Mouse (Mus musculus) cerebral cortex, adult 2 months (tissue): Measurements from ENCODE around the gene Alcam.

ENCODE experiments used
- WGBS: fragments of 180-500 bp; shearing (Covaris S2); methylation state at CpG from one replicate; pipeline ENCODE4 v1.1.7; 2018; 5-methylcytosine and 5-hydroxymethylcytosine counted together

The Alcam gene

DNA sequence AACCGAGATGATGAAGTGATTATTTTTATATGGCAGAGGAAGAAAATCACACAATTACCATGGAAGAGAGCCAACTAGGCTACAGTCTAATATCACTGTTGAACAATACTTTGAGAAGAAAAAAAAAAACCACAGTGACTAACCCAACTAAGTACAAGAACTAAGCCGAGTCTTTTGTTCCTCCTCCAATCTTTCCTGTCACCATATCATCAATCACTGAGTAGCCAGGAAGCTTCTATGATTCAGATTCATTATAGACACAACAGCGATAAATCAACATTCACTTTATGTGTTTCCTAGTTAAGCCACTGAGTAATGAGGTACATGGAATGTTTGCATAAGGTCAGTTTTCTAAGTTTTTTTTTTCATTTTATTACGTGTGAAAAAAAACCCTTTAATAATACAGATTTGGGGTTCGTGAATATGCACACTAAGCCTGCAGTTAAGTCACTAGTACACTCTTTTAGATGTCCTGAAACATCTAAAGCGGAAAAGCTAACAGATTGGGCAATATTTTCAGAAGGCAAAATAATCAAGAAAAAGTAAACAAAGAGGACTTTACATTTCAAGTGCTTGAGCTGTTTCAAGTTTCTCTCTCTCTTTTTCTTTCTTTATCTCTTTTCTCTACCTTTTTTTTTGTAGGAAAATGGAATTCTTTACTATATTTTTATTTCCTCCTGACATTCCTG lies 15.5 kb downstream of the Alcam start:
- 78% methylated on average over 6 of the region's 6 CpGs for WGBS

DNA sequence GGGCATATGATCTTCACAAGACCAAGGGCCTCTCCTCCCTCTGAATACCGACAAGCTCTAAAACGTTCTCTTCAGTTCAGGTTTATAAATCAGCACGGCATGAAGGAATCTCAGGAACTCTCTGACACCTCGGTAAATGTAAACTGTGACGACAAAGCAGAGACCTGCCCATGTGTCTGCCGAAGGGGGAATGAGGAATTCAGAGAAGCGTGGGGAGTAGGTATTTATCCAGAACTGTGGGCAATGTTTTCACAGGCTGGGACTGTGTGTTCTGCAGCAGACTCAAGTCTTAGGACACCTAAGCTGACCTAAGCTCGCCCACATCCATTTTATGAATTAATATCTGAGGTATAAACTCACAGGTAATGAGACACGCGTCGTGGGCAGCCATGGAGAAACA lies 20.7 kb downstream of the Alcam start:
- whole genome bisulfite sequencing = 80% methylated on average over 11 of the region's 11 CpGs

DNA sequence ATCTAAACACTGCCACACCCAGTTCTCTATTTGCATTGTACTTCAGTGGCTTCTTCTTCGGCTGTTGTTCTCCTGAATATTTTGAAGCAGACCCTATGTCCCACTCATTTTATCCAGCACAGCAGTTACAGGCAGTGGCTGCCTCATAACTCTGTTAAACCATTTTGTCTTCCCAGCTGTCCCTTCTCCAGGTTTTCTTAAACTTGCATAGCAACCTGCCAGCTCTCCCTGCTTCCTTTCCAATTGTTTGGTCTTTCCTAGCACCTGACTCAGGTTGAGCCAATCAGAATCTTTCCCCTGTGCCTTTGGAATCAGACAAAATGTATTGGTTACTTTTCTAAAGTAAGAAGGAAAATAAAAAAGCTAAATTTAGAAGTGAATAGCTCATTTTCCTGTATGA lies 21.8 kb downstream of the Alcam start:
- WGBS = 79% methylated on average over 1 of the region's 1 CpGs

DNA sequence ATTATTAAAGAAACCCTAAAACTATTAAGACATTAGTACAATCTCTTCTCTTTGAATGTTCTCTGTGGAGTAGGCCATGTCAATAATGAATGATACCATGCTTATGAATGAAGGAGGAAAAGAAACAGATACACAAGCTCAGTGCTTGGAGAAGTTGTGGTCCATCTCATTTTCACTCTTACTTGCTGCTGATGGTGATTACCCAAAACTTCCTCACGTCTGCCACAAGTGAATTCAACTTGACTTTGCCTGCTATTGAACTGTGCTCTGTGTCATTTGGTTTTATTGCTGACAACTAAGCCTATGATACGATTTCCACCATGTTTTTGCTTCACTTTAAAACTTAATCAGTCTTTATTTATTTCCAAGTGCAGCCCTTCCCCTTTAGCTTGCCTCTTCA lies 22.3 kb downstream of the Alcam start:
- WGBS = 80% methylated on average over 2 of the region's 2 CpGs

DNA sequence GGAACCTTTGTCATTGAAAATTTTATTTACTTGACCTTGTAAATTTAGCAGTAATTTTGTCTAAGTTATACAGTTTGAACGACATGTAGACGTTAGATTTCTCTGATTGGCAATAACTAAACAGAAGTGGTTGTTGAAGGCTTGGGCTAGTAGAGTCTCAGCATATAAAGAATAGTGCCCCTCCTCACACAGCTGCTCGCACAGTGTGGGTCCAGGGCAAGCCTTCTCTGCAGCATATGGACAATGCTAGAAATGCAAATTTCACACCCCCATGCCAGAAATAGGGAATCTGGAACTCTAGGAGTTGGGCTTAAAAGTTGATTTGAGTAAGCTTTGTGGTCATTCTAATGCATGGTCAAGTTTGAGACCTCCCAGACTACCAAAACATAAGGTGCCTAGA lies 23.8 kb downstream of the Alcam start:
- WGBS = 66% methylated on average over 3 of the region's 3 CpGs

DNA sequence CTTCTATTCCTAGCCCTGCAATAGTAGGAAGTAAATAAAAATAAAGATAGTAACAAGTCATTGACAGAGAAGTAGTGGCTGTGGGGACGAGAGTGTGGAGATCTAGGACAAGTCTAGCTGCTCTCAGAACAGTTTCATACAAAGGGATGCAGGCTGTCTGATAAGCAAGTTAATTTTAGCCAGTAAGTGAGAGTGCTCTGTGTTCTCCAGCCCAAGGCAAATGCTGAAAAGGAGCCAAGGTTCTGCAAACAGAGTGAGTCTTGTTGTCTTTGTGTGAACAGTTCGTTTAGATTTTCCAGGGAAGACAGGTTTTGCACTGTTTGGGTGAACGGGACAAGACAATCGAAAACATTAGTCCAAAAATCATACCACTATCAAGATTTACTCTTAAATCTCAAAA lies 25.4 kb downstream of the Alcam start:
- WGBS = 29% methylated on average over 4 of the region's 4 CpGs

DNA sequence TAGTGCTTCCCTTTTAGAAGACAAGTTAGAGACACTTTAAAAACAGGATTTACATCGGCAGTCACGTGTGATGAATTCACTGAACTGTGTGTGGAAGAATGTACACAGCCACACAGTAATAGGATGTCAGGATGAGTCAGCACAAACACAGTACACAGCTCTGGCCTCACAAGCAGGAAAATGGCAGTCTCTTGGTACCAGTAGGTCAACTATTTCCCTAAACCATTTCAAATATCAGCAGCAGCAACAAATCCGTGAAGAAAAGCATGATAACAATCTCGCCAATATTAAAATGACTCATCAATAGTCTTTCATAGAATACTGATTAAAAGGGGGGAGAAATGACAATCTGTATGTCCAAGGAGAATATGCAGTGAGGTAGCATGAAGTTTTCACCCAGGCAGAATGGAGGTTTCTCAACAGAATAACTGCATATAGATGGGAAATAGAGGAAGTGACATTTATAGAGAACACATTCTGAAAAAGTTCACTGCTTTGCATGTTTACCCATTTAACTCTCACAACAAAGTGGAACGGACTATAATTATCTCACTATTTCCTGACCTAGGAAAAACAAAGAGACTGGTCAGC lies 35.2 kb downstream of the Alcam start:
- WGBS = 57% methylated on average over 5 of the region's 5 CpGs

DNA sequence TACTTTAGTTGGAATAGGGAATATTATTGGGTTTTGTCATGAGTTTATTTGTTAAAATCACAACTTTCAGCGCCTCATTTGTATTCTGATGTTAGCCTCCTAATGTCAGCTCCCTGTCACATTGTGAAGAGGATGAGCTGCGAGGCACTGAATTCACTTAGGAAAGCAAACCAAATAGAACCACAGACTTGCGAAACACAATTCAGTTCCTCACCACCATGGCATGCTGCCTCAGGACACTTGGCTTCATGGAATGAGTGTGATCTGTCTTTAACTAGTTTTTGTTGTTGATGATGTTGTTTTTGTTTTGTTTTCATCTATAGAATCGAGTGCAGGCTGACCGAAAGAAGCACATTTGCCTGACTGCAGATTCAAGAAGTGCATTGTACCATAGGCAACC lies 35.9 kb downstream of the Alcam start:
- 63% methylated on average over 5 of the region's 5 CpGs for WGBS

DNA sequence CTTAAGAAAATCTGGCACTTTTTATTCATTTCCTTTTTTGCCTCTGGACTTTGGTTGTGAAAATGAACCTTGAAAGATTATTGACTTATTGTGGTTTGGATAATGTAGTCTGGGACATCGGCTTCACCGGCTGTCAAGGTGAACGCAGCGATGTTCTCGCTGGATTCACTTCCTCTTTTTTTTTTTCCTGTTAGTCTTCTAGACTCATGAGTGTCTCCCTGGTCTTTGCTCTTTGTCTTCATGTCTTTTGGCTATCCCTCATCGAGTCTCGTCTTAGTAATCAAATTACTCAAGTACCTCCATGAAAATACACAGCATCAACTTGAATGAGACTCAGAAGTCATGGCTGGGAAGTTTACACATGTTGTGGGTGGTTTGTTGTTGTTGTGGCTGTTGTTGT lies 36.7 kb downstream of the Alcam start:
- 92% methylated on average over 7 of the region's 7 CpGs for WGBS

DNA sequence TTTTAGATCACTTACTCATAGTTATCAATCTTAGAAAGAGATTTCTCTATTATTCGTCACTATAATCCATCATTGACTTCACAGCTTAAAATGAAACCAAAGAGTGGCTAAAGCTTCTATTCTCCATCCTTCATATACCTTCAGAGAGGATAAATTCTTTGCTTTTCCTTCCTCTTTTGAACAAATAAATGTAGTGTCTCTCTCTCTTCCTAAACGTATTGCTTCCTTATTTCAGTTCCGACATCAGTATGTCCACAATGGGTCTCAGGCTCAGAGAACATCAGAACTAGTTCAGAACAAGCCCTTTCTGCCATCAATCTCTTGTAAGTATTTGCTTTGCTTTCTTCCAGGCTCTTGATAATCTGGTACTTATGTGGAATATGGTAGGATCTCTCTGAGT lies 40.2 kb downstream of the Alcam start:
- WGBS = 88% methylated on average over 3 of the region's 3 CpGs

DNA sequence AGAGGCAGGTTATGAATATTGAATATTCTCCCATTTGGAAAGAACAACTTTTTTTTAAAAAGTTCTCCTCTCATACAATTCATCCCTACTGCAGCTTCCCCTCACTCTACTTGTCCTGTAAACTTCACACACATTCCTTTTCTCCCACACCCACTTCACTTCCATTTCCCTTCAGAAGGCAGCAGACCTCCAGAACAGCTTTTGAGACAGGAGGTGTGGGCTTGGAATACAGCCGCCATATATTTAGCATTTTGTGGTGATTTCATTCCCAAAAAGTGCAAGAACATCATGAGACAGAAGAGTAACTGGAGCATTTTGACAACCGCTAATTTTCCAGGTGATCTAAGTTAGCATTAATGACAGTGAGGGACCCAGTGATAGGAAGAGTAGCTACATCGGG lies 47.8 kb downstream of the Alcam start:
- WGBS = 60% methylated on average over 3 of the region's 3 CpGs

DNA sequence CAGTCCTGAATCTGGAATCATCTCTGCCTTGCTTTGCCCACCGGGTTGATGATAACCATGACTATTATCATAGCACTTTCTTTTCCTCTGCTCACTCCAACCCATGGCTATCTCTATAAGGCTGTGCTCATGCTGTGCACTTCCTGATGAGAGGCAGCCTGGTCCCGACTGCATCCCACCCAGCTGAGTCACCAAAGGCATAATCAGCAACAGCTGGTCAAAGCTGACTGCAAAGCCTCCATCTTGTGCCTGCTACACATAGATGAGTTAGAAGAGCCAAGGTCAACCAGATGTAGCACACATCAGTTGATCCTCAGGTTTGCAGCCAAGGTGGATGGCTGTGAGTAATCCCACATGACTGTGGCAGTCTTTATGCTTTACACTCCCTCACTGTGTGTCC lies 48.6 kb downstream of the Alcam start:
- 65% methylated on average over 2 of the region's 2 CpGs for WGBS

DNA sequence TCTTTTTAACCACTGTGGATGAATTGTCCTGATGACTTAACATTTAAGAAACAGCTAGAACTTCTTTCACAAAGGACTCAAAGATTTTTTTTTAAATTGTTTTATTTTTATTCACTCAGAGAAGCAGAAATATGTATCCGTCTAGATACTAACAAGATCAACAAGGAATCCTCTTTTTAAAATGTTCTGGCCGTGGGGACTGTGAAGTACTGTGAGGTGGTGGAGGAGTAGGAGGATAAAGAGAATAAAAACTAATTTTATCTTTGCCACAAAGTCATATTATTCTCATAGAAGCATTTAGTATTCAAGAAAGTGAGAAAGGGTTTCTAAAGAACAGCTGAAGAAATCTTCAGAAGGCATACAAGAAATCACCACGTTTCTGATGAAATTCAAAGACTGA lies 54.8 kb downstream of the Alcam start:
- WGBS = 41% methylated on average over 3 of the region's 3 CpGs

DNA sequence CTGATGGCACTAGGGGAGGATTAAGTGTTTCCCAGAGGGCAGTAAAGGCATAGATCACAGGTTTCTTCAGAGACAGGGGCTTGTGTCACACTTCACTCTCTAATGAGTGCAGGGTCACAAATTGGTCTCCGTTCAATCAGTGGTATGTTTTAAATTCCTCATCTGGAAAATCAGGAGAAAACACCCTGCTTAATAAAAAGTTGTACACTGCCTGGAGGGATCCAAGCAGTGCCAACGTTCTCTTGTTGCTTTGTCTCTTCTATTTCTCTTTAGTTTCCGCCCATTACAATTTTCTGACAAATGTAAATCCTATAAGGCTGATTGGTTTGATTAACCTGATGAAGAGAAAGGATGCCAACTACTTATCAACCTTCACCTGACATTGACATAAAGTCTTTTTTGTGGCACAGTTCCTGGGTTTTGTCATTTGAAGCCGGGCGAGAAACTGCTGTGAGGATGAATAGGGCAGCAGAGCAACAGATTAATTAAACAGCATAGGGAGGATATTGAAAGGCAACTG lies 67.0 kb downstream of the Alcam start:
- WGBS = 73% methylated on average over 5 of the region's 5 CpGs

DNA sequence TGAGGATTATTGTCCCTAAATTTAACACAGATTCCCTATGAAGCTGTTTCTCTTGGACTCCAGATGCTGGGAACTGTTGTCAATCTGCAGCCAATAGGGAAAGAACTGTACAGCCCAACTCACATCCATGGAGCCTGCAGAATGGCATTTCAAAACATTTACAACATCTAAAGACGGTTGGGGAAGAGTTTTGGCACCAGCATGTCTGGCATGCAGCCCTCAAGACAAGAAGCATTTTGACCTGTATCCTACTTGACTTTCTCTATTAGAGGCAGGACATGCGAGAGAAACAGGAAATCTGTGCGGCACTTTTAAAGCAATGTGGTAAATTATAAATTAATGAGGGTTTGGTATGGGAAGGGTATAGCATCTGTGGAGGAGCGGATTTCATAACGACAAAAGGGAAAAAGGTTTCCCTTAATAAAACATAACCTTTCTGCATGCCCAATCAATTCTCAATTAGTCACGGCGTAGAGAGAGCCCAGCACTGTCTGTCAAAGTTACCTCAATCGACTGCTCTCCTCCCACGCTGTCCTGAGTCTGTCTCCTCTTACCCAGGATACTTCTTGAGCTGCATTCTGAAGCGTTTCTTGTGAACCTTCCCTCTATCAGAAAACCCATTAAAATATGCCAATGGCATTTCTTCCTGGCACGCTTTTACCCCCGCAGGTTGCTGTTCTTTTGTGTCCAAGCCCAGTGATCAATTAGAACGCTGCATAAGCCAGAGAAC lies 70.3 kb downstream of the Alcam start:
- 66% methylated on average over 13 of the region's 13 CpGs for WGBS

DNA sequence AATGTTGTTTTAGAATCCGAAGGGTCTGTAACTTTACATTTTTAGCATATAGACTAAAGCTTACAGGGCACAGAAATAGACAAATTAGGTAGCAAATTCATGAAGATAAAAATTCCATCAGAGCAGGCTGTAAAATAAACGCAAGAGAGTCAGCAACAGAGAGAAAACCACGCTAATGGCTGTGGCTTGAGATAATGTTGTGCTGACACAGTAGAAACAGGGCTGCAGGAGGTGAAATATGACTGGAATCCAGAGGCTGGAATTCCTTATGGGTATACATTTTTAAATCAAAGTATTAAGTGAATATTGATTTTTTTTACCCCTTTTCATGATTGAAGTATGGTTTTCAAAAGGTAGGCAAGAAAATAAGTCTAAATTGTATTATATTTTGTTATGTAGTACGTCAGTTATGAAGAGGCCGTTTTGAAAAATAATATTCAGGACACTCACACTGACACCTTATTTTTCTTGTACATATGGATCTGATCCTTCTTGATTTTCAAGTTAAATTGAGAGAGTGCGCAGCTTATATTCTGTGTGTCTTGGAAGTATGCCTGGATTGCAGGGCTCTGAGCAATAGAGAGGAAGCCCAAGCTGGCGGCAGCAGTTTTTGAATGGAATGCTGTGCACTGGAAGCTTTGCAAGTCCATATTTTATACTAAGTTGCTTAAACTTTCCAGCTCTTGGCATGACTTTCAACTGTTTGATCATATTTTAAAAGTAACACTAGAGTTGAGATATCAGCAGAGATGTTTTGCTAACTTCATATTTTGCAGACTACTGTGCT lies 74.9 kb downstream of the Alcam start:
- 67% methylated on average over 7 of the region's 7 CpGs for WGBS

DNA sequence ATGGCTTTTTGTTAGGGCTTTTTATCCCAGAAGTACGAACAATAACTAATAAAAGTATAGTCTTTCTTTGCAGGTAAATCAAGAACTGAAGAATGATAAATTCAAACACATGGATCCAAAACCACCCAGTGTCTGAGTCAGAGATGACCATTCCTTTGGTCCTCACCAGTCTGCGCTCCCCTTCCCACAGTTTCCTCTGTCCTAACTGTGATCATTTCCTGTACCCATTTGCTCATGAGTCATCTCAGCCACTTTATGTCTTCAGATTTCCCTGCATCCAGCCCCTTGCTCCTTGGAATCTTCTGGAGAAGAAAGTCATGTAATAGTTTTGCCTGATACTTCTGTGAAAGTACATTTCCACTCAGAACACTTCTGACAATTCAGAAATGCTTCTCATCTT lies 77.0 kb downstream of the Alcam start:
- WGBS = 95% methylated on average over 2 of the region's 2 CpGs

DNA sequence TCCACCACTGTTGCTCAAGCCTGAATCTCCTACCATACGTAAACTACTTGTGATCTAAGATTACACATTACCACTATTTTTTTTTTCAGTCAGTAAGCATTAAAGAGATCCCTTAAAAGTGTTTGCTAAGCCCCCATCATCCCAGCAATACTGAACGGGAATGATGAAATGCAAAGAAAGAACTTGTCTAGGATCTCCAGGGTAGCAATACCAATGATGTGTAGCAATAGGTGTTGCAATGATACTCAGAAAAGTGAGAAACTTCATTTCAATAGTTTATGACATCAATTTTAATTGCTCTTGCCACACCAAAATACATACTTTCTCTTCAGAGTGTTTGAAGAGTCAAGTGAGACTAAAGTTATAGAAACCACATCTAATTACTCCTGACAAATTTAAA lies 81.9 kb downstream of the Alcam start:
- 77% methylated on average over 2 of the region's 2 CpGs for WGBS

DNA sequence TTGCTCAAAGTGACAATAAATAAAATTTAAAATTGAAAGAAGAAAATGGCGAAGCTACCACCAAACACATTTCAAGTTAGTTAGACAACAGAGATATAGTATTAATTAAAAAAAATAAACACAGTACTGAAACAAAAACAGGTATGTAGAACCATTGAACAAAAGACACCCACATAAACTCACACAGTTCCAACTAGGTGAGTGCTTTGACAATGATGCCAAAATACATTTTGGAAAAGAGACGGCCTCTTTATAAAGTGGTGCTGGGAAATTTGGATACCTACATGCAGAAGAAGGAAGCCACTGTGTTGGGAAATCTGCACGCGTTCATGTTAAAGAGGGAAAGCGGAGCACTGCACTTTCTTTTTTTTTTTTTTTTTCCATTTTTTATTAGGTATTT lies 85.4 kb downstream of the Alcam start:
- 94% methylated on average over 5 of the region's 5 CpGs for WGBS

DNA sequence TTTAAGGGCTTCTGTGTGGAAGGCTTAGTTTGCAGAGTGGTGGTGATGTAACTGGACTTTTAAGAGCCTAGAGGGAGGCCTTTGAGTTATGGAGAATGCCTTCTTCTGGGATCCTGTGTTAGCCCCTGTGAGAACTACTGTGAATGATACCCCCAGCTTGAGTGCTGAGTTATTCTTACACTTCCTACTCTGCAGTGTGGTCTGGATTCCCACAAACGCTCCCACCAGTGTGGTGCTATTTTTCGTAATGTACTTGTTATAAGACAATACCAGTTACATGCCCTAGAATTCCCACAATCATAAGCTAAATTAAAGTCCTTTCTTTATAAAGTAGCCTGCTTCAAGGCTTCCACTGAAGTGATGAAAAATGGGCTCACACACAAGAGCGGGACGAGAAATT lies 87.0 kb downstream of the Alcam start:
- WGBS = 69% methylated on average over 4 of the region's 4 CpGs

DNA sequence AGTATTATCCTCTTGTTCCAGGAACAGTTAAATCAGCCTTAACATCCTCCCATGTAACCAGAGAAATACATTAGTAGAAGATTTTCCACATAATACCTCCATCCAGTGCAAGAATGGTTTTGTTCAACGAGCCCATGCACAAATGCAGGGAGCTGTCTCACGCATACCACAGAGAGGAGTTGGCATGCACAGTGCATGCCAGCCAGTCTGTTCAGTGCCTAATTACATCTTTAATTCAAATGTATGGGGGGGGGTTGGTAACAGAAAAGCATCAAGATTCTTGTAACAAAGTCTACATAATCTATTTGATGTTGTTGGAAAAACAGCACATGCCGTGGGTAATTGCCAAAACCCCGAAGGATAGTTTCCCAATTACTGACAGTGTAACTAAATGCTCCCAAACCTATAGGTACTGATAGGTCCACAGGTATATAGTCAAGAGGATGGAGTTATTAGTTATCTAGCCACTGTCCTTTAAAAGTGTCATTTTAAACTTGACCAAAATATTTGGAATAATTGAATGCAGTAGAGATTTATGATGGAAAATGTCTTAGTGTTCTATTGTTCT lies 89.8 kb downstream of the Alcam start:
- WGBS = 60% methylated on average over 4 of the region's 4 CpGs

DNA sequence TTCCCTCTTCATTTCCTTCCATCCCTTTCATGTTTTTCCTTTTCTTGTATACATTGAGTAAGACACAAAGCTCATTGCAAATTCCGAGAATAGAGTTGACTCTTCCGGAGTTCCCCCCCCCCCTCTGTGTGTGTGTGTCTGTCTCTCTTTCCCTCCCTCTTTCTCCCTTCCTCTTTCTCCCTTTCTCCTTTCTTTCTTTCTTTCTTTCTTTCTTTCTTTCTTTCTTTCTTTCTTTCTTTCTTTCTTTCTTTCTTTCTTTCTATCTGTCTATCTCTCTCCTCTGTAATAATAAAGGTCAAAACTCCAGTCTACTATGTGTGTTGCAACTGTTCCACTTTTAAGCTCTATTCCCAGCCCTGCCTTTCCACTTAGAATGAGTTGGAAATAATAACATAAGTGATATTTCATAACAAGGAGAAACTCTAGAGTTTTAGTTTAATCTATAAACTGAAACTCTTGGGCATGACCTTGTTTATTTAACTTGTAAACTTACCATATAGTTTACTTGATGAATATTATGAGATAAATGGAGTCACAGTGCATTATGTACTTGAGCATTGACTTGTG lies 110.3 kb downstream of the Alcam start:
- 68% methylated on average over 2 of the region's 2 CpGs for WGBS
